Mouse (Mus musculus) kidney, adult 2 months (tissue): ENCODE data around the gene Slc24a3. TPM values are rescaled to one million over a fixed set of nuclear protein-coding genes. Genes with fewer than 3 reads are reported as not detected.

Experiments
- DNase-seq: peaks from one replicate; pipeline ENCODE4 v3.0.0; 2021
- H3K27ac ChIP-seq: fragments of 200-500 bp; 2 replicates; pipeline ENCODE4 v1.5.1; 2012; ENCODE audit warnings: low read depth, low read length, control low read depth, inconsistent platforms; ENCODE audit not compliant: insufficient read depth
- H3K27me3 ChIP-seq: fragments of 200-500 bp; replicated peaks from 2 replicates; pipeline ENCODE4 v1.6.1; 2012; ENCODE audit warnings: mild to moderate bottlenecking, moderate library complexity, low read length, inconsistent platforms; ENCODE audit not compliant: control insufficient read depth, insufficient read depth
- H3K36me3 ChIP-seq: fragments of 200-500 bp; 2 replicates; pipeline ENCODE4 v1.6.1; 2012; ENCODE audit warnings: mild to moderate bottlenecking, moderate library complexity, low read length, inconsistent platforms; ENCODE audit not compliant: control insufficient read depth, insufficient read depth
- H3K4me1 ChIP-seq: fragments of 200-500 bp; 2 replicates; pipeline ENCODE4 v1.6.1; 2011; ENCODE audit warnings: low read length; ENCODE audit not compliant: control insufficient read depth, insufficient read depth
- H3K4me3 ChIP-seq: fragments of 200-500 bp; 2 replicates; pipeline ENCODE4 v1.5.1; 2011; ENCODE audit warnings: mild to moderate bottlenecking, low read depth, low read length, control low read depth; ENCODE audit not compliant: insufficient read depth
- CTCF ChIP-seq: fragments of 200-500 bp; conservative IDR thresholded peaks from 2 replicates; pipeline ENCODE4 v1.5.1; 2011; ENCODE audit warnings: low read depth, mild to moderate bottlenecking, control low read depth, low read length, moderate library complexity, mixed read lengths; ENCODE audit not compliant: insufficient read depth, insufficient read length
- POLR2A ChIP-seq: fragments of 200-500 bp; IDR thresholded peaks from one replicate; pipeline ENCODE4 v1.6.1; 2011; ENCODE audit warnings: low read depth, low read length, control low read depth
- WGBS: fragments of 180-500 bp; shearing (Covaris S2); methylation state at CpG from one replicate; pipeline ENCODE4 v1.1.7; 2018; 5-methylcytosine and 5-hydroxymethylcytosine counted together
- polyA plus RNA-seq: library from polyadenylated mRNA; depleted of rRNA; stranded (reverse); fragments of >200 nt; gene quantifications from 2 replicates; pipeline ENCODE4 v1.2.3, GENCODE M21; 2012

Gene Slc24a3
- polyA plus RNA-seq, 1 experiment = 3.4 TPM

DNA sequence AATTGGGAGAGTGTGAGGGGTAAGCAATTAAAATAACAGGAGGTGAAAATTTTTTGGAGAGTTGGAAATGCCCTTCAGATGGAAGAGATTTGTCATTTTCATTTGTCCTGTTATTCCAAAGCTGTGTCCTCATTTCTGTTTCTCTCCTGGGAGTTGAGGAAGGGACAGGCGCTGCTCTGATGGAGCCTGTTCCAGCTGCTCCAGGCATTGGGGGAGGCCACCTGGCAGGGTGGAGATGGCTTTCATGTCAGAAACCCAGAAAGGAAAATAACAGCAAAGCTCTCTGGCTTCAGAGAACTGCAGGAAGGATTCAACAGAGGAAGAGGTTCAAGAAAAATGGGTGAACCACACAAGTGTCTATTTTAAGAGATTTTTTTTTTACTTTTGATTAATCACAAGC is 186.2 kb downstream of the Slc24a3 start:
- H3K27ac ChIP-seq = no peak overlapping the region
- no peak for TF ChIP-seq CTCF
- no peak for TF ChIP-seq POLR2A
- H3K27me3 ChIP-seq = no peaks in the 10 kb centered on the region
- WGBS = 77% methylated on average over 1 of the region's 1 CpGs
- DNase-seq = no peak
- no peaks in the 10 kb centered on the region for H3K36me3 ChIP-seq
- no peak overlapping the region for H3K4me3 ChIP-seq
- H3K4me1 ChIP-seq = no peaks in the 10 kb centered on the region

DNA sequence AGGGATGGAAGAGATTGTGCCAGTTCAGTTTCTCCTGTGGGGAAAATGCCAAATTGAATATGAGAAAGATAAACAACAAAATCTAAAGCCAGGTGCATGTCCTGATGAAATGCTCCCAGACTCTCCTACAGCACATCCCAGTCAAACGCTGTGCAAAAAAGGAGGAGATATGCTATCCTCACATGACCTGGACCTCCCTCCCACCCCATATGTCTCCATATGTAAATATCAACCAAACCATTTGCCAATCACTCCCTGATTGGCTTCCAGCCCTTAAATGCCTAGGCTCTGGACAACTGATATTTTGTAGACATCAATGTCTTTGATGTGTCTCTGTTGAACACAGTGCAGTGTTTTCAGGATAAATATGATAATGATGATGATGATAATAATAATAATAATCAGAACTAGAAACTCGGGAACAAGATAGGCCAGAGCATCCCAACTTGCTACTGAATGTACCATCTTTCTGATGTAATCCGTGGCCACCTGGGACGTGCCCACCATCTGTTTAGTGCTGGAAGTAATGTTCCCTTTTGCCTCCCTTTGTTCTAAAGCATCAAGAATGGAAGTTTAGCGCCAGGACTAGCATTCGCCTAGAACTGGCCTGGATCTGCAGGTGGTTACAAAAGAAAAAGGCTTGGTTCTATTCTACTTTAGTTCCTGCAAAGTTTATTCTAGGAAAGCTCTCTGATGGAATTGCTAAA is 190.8 kb downstream of the Slc24a3 start:
- no peak for DNase-seq
- no peaks in the 10 kb centered on the region for H3K27me3 ChIP-seq
- no peaks in the 10 kb centered on the region for H3K4me1 ChIP-seq
- TF ChIP-seq CTCF (no peak), POLR2A (no peak)
- H3K4me3 ChIP-seq = no peak overlapping the region
- 86% methylated on average over 6 of the region's 6 CpGs for WGBS
- no peak overlapping the region for H3K27ac ChIP-seq
- H3K36me3 ChIP-seq = no peaks in the 10 kb centered on the region

DNA sequence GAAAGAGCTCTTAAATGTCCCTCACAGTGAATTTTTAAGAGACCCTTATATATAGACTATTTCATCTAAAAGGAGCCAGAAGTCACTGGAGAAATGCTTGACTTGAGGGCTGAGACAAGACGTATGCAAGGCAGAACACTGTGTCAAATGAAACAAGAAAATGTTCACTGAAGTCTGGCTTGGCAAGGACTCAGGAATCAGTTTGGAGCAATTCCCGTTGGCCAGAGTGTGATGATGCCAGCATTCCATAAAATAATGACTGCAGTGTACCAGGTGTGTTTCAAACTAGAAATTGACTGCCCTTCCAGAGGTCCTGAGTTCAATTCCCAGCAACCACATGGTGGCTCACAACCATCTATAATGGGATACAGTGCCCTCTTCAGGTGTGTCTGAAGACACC is 196.1 kb downstream of the Slc24a3 start:
- no peak overlapping the region for H3K4me3 ChIP-seq
- no peaks in the 10 kb centered on the region for H3K36me3 ChIP-seq
- 60% methylated on average over 2 of the region's 2 CpGs for WGBS
- no peak for TF ChIP-seq CTCF
- no peak for TF ChIP-seq POLR2A
- H3K4me1 ChIP-seq = no peaks in the 10 kb centered on the region
- no peak overlapping the region for H3K27ac ChIP-seq
- DNase-seq = no peak
- H3K27me3 ChIP-seq = no peaks in the 10 kb centered on the region

DNA sequence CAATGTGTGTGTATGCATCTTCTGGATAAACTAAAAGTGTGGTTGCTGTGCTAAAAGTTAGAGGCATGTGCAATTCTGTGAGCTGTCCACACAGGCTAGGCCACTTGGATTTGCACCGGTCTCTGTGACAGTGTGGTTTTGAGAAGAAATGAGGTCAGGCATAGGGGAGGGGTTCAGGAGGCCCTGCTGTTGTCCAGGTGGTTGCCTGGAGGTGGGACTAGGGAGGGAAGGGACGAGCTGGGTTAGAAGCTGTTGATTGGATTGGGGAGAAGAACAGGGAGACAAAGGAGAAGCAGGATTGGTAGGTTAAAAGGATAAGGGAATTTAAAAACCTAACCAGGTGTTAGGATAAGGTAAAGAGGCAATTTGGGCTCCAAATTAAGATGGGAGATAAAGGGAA is 201.1 kb downstream of the Slc24a3 start:
- no peaks in the 10 kb centered on the region for H3K27me3 ChIP-seq
- no peaks in the 10 kb centered on the region for H3K36me3 ChIP-seq
- H3K27ac ChIP-seq = no peak overlapping the region
- WGBS = 65% methylated on average over 2 of the region's 2 CpGs
- no peak overlapping the region for H3K4me3 ChIP-seq
- no peak for TF ChIP-seq POLR2A
- TF ChIP-seq CTCF = no peak
- H3K4me1 ChIP-seq = no peaks in the 10 kb centered on the region
- no peak for DNase-seq

DNA sequence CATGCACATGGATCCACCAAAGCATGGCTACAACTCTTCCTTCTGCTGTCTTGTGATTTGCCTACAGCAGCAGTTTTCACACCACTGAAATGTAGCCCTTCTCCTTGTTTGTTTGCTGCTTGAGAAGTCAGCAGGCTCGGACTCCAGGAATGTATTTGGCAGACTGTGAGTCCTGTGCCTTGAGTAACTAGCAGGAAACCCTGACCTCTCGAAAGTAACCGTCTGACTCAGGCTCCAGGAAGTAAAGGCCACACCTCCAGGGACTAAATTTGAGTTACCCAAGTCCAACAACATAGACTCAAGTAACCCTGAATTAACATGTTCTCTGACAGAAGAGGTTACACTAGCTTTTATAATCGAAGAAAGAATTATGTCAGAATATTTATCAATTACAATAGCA is 203.2 kb downstream of the Slc24a3 start:
- H3K4me3 ChIP-seq = no peak overlapping the region

DNA sequence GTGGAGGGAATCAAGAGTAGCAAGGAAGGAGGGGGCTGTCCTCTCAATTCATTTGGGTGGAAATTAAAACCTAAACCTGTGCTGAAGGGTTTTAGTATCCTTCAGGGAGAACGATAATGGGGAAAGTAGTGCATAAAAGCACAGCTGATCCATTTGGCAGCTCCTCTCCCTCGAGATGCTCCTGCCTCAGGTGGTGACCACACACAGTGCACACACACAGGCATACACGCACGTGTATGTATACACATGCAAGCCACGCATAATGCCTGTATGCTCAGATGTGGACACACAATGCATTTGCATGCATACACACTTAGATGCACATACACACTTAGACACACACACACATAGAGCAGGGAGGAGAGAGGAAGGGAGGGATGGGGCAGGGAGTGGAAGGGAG is 206.2 kb downstream of the Slc24a3 start:
- TF ChIP-seq CTCF (no peak), POLR2A (no peak)
- DNase-seq = no peak
- 81% methylated on average over 5 of the region's 5 CpGs for WGBS
- Histone ChIP-seq H3K4me1 (no peaks in the 10 kb centered on the region), H3K4me3 (no peak overlapping the region), H3K36me3 (no peaks in the 10 kb centered on the region), H3K27me3 (no peaks in the 10 kb centered on the region), H3K27ac (no peak overlapping the region)

More for the DNA sequence above, 203.2 kb downstream of the Slc24a3 start:
- 30% methylated on average over 4 of the region's 4 CpGs for WGBS
- Histone ChIP-seq H3K27me3 (no peaks in the 10 kb centered on the region), H3K4me1 (no peaks in the 10 kb centered on the region), H3K36me3 (no peaks in the 10 kb centered on the region), H3K27ac (no peak overlapping the region)
- TF ChIP-seq POLR2A = no peak
- TF ChIP-seq CTCF = no peak
- DNase-seq = peak; percentile 43

DNA sequence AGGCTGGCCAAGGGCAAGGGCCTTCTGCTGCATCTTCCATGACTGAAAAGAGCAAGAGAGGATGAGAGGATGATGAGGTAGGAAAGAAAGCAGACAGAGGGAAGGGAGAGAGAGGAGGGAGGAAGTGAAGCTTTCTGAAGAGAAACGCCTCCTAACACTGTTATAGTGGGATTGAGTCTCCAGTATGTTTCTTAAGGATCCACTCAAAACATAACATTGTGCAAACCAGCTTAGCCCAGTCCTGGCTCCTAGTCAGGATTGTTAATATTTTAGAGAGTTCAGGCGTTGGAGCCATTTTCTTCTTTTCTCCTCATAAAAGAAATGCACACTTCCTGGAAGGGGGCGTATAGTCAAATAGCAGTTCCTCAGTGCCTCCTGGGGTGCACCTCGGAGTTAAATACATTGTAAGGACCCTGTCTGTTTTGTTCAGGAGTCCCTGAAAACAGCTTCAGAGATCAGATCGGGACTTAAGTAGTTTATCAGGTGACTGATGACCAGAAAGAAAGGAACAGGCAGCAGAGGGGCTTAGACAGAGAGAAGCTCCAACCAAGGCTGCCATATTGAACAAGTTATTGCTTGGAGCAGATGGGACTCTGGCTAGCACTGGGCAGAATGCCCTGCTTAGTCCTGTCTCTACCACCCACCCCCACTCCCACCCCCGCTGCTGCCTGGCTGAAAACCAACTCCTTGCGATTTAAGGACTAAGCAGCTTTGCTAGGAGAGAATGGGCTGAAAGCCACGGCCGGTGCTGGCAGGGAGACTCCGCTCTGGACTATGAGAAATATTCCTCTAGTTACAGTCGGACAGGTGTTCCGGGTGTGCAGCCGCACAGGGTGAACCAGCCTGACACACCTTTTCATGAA is 215.6 kb downstream of the Slc24a3 start:
- Histone ChIP-seq H3K4me3 (no peak overlapping the region), H3K27ac (no peak overlapping the region), H3K4me1 (no peaks in the 10 kb centered on the region), H3K36me3 (no peaks in the 10 kb centered on the region), H3K27me3 (no peaks in the 10 kb centered on the region)
- 83% methylated on average over 13 of the region's 13 CpGs for WGBS
- DNase-seq = no peak
- TF ChIP-seq CTCF = no peak
- no peak for TF ChIP-seq POLR2A
